Mouse (Mus musculus): ENCODE data around the gene Spata4. TPM values are rescaled to one million over a fixed set of nuclear protein-coding genes. Genes with fewer than 3 reads are reported as not detected.

Spata4 gene
- 0.16 and 0.38 TPM in 2 replicates for polyA plus RNA-seq (2015; fragmentation: Nextera tagmentation; extraction: Ambion mirVana)

- H3K36me3 ChIP-seq, result no peaks in the 10 kb centered on the region
Observed at GRCm38 (mm10) chr8:54600671-54601251, at the start of gene Spata4. Gene Spata4 (plus strand): TSS chr8:54600781.

GRCm38 (mm10) chr8:54554921-54555320 lies 45.7 kb upstream of the Spata4 start:
- no peak overlapping the region for H3K9ac ChIP-seq
- WGBS, result 85% methylated on average over 2 of the region's 2 CpGs
- no peaks in the 10 kb centered on the region for H3K4me1 ChIP-seq (replicated peaks)
- H3K4me2 ChIP-seq, result no peak overlapping the region
- no peak overlapping the region for H3K4me3 ChIP-seq
- no peak overlapping the region for H3K27ac ChIP-seq
- no peaks in the 10 kb centered on the region for H3K27me3 ChIP-seq
- H3K36me3 ChIP-seq, result no peaks in the 10 kb centered on the region
- no peak for ATAC-seq (ENCODE audit: low FRiP score)
- no peaks in the 10 kb centered on the region for H3K9me3 ChIP-seq

More at GRCm38 (mm10) chr8:54600671-54601251, at the start of gene Spata4:
- Histone ChIP-seq H3K27me3 (no peaks in the 10 kb centered on the region), H3K4me3 (peak within 1 kb of the TSS; percentile 36), H3K9ac (peak within 1 kb of the TSS; percentile 65), H3K27ac (peak within 1 kb of the TSS; percentile 71), H3K9me3 (no peaks in the 10 kb centered on the region), H3K4me2 (peak within 1 kb of the TSS; percentile 61), H3K4me1 (replicated peaks) (peaks cover 8% of the 10 kb centered on the region)
- ATAC-seq (ENCODE audit: low FRiP score), result peak; percentile 95
- 4% methylated on average over 21 of the region's 21 CpGs for WGBS

DNA sequence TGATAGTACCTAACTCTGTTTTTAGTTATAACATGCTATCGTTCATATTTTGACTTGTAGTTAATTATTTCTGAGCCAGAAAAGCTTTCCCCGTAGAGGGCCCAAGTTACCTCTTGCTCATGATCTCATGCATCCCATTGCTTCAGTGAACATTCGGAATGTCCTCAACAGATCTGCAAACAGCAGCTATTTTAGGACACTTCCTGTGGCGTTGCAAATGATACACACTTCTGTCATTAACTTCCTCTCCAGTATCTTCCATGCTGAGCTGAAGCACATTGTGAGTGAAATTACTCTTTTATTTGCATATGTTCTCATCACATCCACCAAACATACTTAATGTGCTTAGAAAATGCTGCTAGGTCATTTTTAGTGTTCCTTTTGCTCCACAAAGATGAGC lies 38.4 kb upstream of the Spata4 start:
- Histone ChIP-seq H3K4me2 (no peak overlapping the region), H3K4me3 (no peak overlapping the region), H3K9me3 (no peaks in the 10 kb centered on the region), H3K36me3 (no peaks in the 10 kb centered on the region), H3K27me3 (no peaks in the 10 kb centered on the region), H3K9ac (no peak overlapping the region), H3K4me1 (replicated peaks) (no peaks in the 10 kb centered on the region), H3K27ac (no peak overlapping the region)
- WGBS, result 85% methylated on average over 4 of the region's 4 CpGs
- no peak for ATAC-seq (ENCODE audit: low FRiP score)

DNA sequence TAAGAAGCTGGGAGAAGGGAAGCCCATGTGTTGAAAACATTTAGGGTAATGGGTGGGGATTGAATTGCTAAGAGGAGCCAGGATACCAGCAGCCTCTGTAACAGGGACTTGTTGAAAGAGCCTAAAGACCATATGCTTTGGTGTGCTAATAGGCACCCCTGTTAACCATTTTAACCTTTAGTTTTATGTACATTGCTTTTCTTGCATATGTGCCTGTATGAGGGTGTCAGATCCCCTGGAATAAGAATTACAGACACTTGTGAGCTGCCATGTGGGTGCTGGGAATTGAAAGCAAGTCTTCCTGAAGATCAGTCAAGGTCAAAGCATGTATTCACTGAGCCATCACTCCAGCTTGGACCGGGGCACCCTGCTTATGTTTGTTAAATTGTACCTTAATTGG lies 35.4 kb upstream of the Spata4 start:
- Histone ChIP-seq H3K36me3 (no peaks in the 10 kb centered on the region), H3K9me3 (no peaks in the 10 kb centered on the region), H3K4me1 (replicated peaks) (no peaks in the 10 kb centered on the region), H3K4me3 (no peak overlapping the region), H3K27me3 (no peaks in the 10 kb centered on the region), H3K27ac (no peak overlapping the region), H3K9ac (no peak overlapping the region), H3K4me2 (no peak overlapping the region)
- ATAC-seq (ENCODE audit: low FRiP score), result no peak
- WGBS, result 93% methylated on average over 1 of the region's 1 CpGs

- H3K4me2 ChIP-seq, result no peak overlapping the region
- H3K27ac ChIP-seq, result no peak overlapping the region
- H3K9me3 ChIP-seq, result no peaks in the 10 kb centered on the region
- 85% methylated on average over 7 of the region's 7 CpGs for WGBS
- H3K4me1 ChIP-seq (replicated peaks), result no peaks in the 10 kb centered on the region
- H3K36me3 ChIP-seq, result no peaks in the 10 kb centered on the region
- ATAC-seq (ENCODE audit: low FRiP score), result no peak
- no peaks in the 10 kb centered on the region for H3K27me3 ChIP-seq
- H3K4me3 ChIP-seq, result no peak overlapping the region
- H3K9ac ChIP-seq, result no peak overlapping the region
Observed at GRCm38 (mm10) chr8:54565603-54566260, 34.8 kb upstream of the Spata4 start.

- Histone ChIP-seq H3K27me3 (no peaks in the 10 kb centered on the region), H3K9me3 (no peaks in the 10 kb centered on the region), H3K4me2 (no peak overlapping the region), H3K4me3 (no peak overlapping the region), H3K36me3 (no peaks in the 10 kb centered on the region), H3K4me1 (replicated peaks) (no peaks in the 10 kb centered on the region), H3K27ac (no peak overlapping the region), H3K9ac (no peak overlapping the region)
- 76% methylated on average over 2 of the region's 2 CpGs for WGBS
- ATAC-seq (ENCODE audit: low FRiP score), result no peak
Observed at GRCm38 (mm10) chr8:54567168-54567567, 33.4 kb upstream of the Spata4 start.

DNA sequence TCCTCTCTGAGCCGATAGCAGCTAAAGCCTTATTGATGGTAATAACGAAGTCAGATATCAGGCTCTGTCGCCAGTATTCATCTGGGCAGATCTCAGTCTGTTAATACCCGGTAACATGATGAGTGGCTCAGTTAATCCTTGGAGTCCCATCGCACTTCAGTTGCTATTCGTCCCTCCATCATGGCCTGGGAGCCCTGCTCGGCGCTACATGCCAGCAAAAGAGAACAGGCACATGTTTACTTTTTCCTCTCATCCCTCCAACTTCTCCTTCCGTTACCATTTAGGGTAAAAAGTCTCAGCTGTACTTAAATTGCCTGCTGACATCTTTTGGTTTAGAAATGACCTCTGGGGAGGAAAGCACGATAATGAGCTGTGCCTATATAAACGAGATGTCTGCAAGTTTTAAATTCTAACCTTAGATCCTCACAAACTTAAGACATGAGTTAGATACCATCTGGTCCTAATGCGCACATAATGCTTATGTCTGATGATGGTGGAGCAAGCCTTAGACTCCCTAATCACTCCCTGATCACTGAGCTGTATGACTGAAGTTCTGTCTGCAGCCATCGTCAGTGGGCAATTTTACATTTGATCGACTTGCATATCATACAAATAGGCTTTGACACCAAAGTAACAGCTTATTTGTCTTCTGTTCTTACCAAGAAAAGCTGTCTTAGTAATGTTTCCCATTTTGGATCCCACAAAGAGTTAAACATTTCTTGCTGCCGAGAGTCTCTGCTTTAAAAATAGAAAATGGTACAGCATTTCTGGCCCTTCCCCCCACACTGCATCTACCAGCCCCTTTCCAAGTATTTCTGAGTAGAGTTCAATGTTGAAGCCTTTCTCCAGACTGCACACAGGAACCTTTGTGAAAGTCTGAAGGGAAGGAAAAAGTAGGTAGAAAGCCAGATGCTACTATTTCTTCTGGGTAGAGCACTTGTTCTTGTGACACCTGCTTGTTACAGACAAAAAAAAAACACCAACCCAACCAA lies 29.7 kb upstream of the Spata4 start:
- no peaks in the 10 kb centered on the region for H3K27me3 ChIP-seq
- no peak overlapping the region for H3K4me3 ChIP-seq
- H3K9me3 ChIP-seq, result no peaks in the 10 kb centered on the region
- no peaks in the 10 kb centered on the region for H3K4me1 ChIP-seq (replicated peaks)
- H3K4me2 ChIP-seq, result no peak overlapping the region
- no peak for ATAC-seq (ENCODE audit: low FRiP score)
- H3K9ac ChIP-seq, result no peak overlapping the region
- no peaks in the 10 kb centered on the region for H3K36me3 ChIP-seq
- H3K27ac ChIP-seq, result no peak overlapping the region
- WGBS, result 82% methylated on average over 15 of the region's 15 CpGs

DNA sequence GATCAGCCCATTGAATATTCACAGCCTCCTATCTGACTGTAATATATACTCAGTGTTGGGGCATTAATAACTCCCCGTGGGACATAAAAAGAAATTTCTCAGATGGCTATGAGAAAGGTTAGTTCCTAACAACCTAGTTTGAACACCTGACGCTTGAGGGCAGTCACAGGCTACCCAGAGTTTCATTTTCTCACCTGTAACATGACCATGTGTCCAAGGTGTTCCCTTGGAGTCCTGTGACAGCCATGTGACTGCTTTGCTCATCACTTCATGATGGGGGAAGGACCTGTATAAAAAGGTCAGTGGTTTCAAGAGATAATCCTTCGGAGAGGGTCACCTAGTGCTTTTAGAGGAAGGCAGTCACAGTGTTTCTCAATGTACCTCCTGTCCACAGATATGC lies 19.1 kb upstream of the Spata4 start:
- Histone ChIP-seq H3K9ac (no peak overlapping the region), H3K27me3 (no peaks in the 10 kb centered on the region), H3K9me3 (no peaks in the 10 kb centered on the region), H3K4me2 (no peak overlapping the region), H3K27ac (no peak overlapping the region), H3K4me1 (replicated peaks) (no peaks in the 10 kb centered on the region), H3K36me3 (no peaks in the 10 kb centered on the region), H3K4me3 (no peak overlapping the region)
- no peak for ATAC-seq (ENCODE audit: low FRiP score)
- 87% methylated on average over 3 of the region's 3 CpGs for WGBS

GRCm38 (mm10) chr8:54582886-54583285 lies 17.7 kb upstream of the Spata4 start:
- Histone ChIP-seq H3K36me3 (no peaks in the 10 kb centered on the region), H3K27ac (no peak overlapping the region), H3K4me1 (replicated peaks) (no peaks in the 10 kb centered on the region), H3K9me3 (no peaks in the 10 kb centered on the region), H3K9ac (no peak overlapping the region), H3K4me2 (no peak overlapping the region), H3K4me3 (no peak overlapping the region), H3K27me3 (no peaks in the 10 kb centered on the region)
- no peak for ATAC-seq (ENCODE audit: low FRiP score)
- WGBS, result 63% methylated on average over 1 of the region's 1 CpGs

GRCm38 (mm10) chr8:54594634-54595033 lies 5.9 kb upstream of the Spata4 start:
- Histone ChIP-seq H3K9me3 (no peaks in the 10 kb centered on the region), H3K4me1 (replicated peaks) (no peaks in the 10 kb centered on the region), H3K36me3 (no peaks in the 10 kb centered on the region), H3K27me3 (no peaks in the 10 kb centered on the region), H3K4me2 (no peak overlapping the region), H3K4me3 (no peak overlapping the region), H3K9ac (no peak overlapping the region), H3K27ac (no peak overlapping the region)
- no peak for ATAC-seq (ENCODE audit: low FRiP score)
- WGBS, result 87% methylated on average over 5 of the region's 5 CpGs

- Histone ChIP-seq H3K27me3 (no peaks in the 10 kb centered on the region), H3K4me3 (no peak overlapping the region), H3K4me2 (no peak overlapping the region), H3K9ac (no peak overlapping the region), H3K4me1 (replicated peaks) (peaks cover 8% of the 10 kb centered on the region), H3K36me3 (no peaks in the 10 kb centered on the region), H3K9me3 (no peaks in the 10 kb centered on the region), H3K27ac (no peak overlapping the region)
- 46% methylated on average over 2 of the region's 2 CpGs for WGBS
- ATAC-seq (ENCODE audit: low FRiP score), result no peak
Observed at GRCm38 (mm10) chr8:54596051-54596450, 4.5 kb upstream of the Spata4 start.

GRCm38 (mm10) chr8:54596940-54597339 lies 3.6 kb upstream of the Spata4 start:
- peaks cover 8% of the 10 kb centered on the region for H3K4me1 ChIP-seq (replicated peaks)
- no peaks in the 10 kb centered on the region for H3K36me3 ChIP-seq
- no peaks in the 10 kb centered on the region for H3K27me3 ChIP-seq
- no peak overlapping the region for H3K27ac ChIP-seq
- H3K4me3 ChIP-seq, result no peak overlapping the region
- no peak overlapping the region for H3K4me2 ChIP-seq
- no peak for ATAC-seq (ENCODE audit: low FRiP score)
- no peak overlapping the region for H3K9ac ChIP-seq
- 79% methylated on average over 2 of the region's 2 CpGs for WGBS
- H3K9me3 ChIP-seq, result no peaks in the 10 kb centered on the region

Measured in hindbrain, embryonic 13.5 days (tissue).